ENCODE assay signal across 8 mouse cellular contexts in the genomic region with DNA sequence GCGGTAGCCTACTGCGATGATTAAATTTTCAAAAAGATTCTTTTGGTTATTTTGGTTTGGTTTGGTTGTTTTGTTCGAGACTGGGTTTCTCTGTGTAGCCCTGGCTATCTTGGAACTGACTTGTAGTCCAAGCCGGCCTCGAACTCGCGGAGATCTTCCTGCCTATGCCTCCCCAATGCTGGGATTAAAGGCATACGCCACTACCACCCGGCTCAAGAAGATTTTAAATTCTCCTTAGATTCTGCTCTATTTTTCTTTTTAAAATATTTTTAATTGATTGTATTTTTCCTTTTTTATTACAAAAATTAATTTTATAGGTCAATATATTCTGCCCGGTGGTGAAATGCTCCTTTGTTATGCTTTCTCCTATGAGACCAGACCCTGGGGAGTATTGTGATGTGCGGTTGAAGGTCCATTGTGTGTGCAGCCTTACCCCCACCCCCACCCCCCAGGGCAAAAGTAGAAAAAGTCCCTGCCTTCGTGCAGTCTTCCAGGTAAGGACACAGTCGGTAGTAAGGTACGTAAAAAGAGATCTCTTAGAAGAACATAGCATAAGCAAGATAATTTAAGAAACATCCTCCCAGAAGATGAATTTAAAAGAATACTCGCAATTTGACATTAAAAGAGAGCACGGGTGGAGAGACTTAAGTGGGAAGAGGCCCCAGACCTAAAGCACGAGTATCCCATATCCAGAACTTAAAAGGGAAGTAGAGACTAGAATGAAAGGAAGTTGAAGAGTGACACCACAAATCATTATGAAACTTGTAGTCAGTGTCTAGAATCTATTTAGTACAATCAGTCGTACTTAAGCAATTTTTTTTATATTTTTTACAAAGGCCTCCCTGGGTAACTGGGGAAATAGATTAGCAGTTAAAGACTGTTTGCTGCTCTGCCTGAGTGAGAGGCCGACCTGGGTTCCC. TPM values are rescaled to one million over a fixed set of nuclear protein-coding genes. Genes with fewer than 3 reads are reported as not detected.
DNase-seq lines count a peak whose midpoint lies in the region; ATAC-seq and TF ChIP-seq lines count a peak whose summit lies in the region.

No protein-coding gene starts in this region.

- peak overlapping the region; percentile 98 for H3K9ac ChIP-seq in embryonic facial prominence, embryonic 14.5 days (ENCODE audit: low read depth, low read length)
- H3K9ac ChIP-seq in limb, embryonic 11.5 days (ENCODE audit: low read length), result no peak overlapping the region
- peak overlapping the region; percentile 92; the same call in 1 of the 2 replicates for H3K9ac ChIP-seq in neural tube, embryonic 14.5 days (replicated peaks; ENCODE audit: low read depth, low read length)

- DNase-seq in lung, adult 2 months, result no peak
- no peak for DNase-seq in lung, postnatal 36 days
- DNase-seq in embryonic facial prominence, embryonic 14.5 days (ENCODE audit: low spot score), result no peak
- DNase-seq in limb, embryonic 11.5 days (ENCODE audit: low spot score), result no peak
- DNase-seq in cerebellum, adult 9-10 months, result no peak
- DNase-seq in thymus, postnatal 25 days, result no peak
- no peak for DNase-seq in testis, postnatal 10 days (ENCODE audit: low spot score)

- H3K4me2 ChIP-seq in embryonic facial prominence, embryonic 14.5 days (ENCODE audit: low read depth, low read length), result peak overlapping the region; percentile 69
- no peak overlapping the region; the same call in 1 of the 2 replicates for H3K4me2 ChIP-seq in limb, embryonic 11.5 days (ENCODE audit: low read depth, severe bottlenecking)
- peak overlapping the region; percentile 84; the same call in 1 of the 2 replicates for H3K4me2 ChIP-seq in neural tube, embryonic 14.5 days (ENCODE audit: low read depth, low read length)

- no peaks in the 10 kb centered on the region for H3K27me3 ChIP-seq in embryonic facial prominence, embryonic 14.5 days (replicated peaks; ENCODE audit: control insufficient read depth, insufficient read depth, low read length)
- H3K27me3 ChIP-seq in limb, embryonic 11.5 days (ENCODE audit: control insufficient read depth, insufficient read depth, low read length), result no peaks in the 10 kb centered on the region
- H3K27me3 ChIP-seq in neural tube, embryonic 14.5 days (ENCODE audit: control insufficient read depth, insufficient read depth, low read length), result no peaks in the 10 kb centered on the region

- 0 out of 2 replicates have a peak overlapping the region, but pooled peaks have one; percentile 88 for H3K27ac ChIP-seq in embryonic facial prominence, embryonic 14.5 days (replicated peaks; ENCODE audit: low read depth, low read length)
- no peak overlapping the region for H3K27ac ChIP-seq in limb, embryonic 11.5 days (replicated peaks; ENCODE audit: low read depth, low read length)
- H3K27ac ChIP-seq in neural tube, embryonic 14.5 days (ENCODE audit: low read depth, low read length), result peak overlapping the region; percentile 28; the same call in 1 of the 2 replicates

- ATAC-seq in embryonic facial prominence, embryonic 14.5 days (ENCODE audit: low read depth), result no peak; the same call in 1 of the 2 replicates
- ATAC-seq in limb, embryonic 11.5 days (ENCODE audit: insufficient number of reproducible peaks, low FRiP score, low TSS enrichment, low read depth), result peak; percentile 71
- no peak for ATAC-seq in neural tube, embryonic 14.5 days (ENCODE audit: low read depth)

- no peaks in the 10 kb centered on the region for H3K9me3 ChIP-seq in embryonic facial prominence, embryonic 14.5 days (ENCODE audit: control insufficient read depth, low read length)
- no peaks in the 10 kb centered on the region for H3K9me3 ChIP-seq in limb, embryonic 11.5 days (ENCODE audit: control insufficient read depth, low read length)
- no peaks in the 10 kb centered on the region for H3K9me3 ChIP-seq in neural tube, embryonic 14.5 days (ENCODE audit: control insufficient read depth, low read length)

- peak overlapping the region; percentile 85 for H3K4me3 ChIP-seq in lung, adult 2 months (replicated peaks; ENCODE audit: extremely low read depth, low read depth, low read length)
- H3K4me3 ChIP-seq in embryonic facial prominence, embryonic 14.5 days (ENCODE audit: low read depth, low read length), result peak overlapping the region; percentile 99
- H3K4me3 ChIP-seq in limb, embryonic 11.5 days (ENCODE audit: low read depth, low read length), result peak overlapping the region; percentile 97
- H3K4me3 ChIP-seq in neural tube, embryonic 14.5 days (ENCODE audit: low read depth, low read length), result peak overlapping the region; percentile 95

- no peak for TF ChIP-seq CTCF in lung, adult 2 months (IDR thresholded peaks at IDR 0.05; ENCODE audit: insufficient read depth, low read length)

- 49% methylated on average over 19 of the region's 19 CpGs for WGBS in lung, adult 2 months
- WGBS in embryonic facial prominence, embryonic 14.5 days, result 55% methylated on average over 19 of the region's 19 CpGs
- WGBS in limb, embryonic 11.5 days, result 56% methylated on average over 19 of the region's 19 CpGs
- 52% methylated on average over 19 of the region's 19 CpGs for WGBS in neural tube, embryonic 14.5 days

- no peak for TF ChIP-seq POLR2A in lung, adult 2 months (IDR thresholded peaks at IDR 0.05; ENCODE audit: borderline replicate concordance, extremely low read depth, low read depth, low read length)

- H3K4me1 ChIP-seq in lung, adult 2 months (ENCODE audit: control insufficient read depth, insufficient read depth, low read length), result peaks cover 21% of the 10 kb centered on the region; the same call in 1 of the 2 replicates
- peaks cover 15% of the 10 kb centered on the region for H3K4me1 ChIP-seq in embryonic facial prominence, embryonic 14.5 days (ENCODE audit: control insufficient read depth, insufficient read depth, low read length)
- peaks cover 11% of the 10 kb centered on the region for H3K4me1 ChIP-seq in limb, embryonic 11.5 days (ENCODE audit: control insufficient read depth, insufficient read depth, low read length)
- H3K4me1 ChIP-seq in neural tube, embryonic 14.5 days (ENCODE audit: control insufficient read depth, insufficient read depth, low read length), result peaks cover 14% of the 10 kb centered on the region

- no peaks in the 10 kb centered on the region for H3K36me3 ChIP-seq in embryonic facial prominence, embryonic 14.5 days (ENCODE audit: control insufficient read depth, insufficient read depth, low read length)
- H3K36me3 ChIP-seq in limb, embryonic 11.5 days (ENCODE audit: control insufficient read depth, insufficient read depth, low read length), result no peaks in the 10 kb centered on the region
- H3K36me3 ChIP-seq in neural tube, embryonic 14.5 days (ENCODE audit: control insufficient read depth, insufficient read depth, low read length), result no peaks in the 10 kb centered on the region

RNA-seq across cellular contexts. Expression of a gene that starts 0.6 kb away (rescaled TPM):
- 90.6 and 120 TPM in 2 replicates for polyA plus RNA-seq in lung, adult 2 months (2012; rRNA removed)
- 68.5 and 72.4 TPM in 2 replicates for polyA plus RNA-seq in embryonic facial prominence, embryonic 14.5 days (2014; fragmentation: Nextera tagmentation; extraction: Ambion mirVana)
- 55.6 and 56.2 TPM in 2 replicates for polyA plus RNA-seq in limb, embryonic 11.5 days (2014; fragmentation: Nextera tagmentation; extraction: Ambion mirVana)
- 28.6 and 42.7 TPM in 2 replicates for polyA plus RNA-seq in neural tube, embryonic 14.5 days (2014; fragmentation: Nextera tagmentation; extraction: Ambion mirVana)

RNA-seq across cellular contexts. Expression of a gene that starts 32.7 kb away (rescaled TPM):
- polyA plus RNA-seq in lung, adult 2 months (2012; rRNA removed), result 10.9 and 14.8 TPM in 2 replicates
- 27.4 and 30.2 TPM in 2 replicates for polyA plus RNA-seq in embryonic facial prominence, embryonic 14.5 days (2014; fragmentation: Nextera tagmentation; extraction: Ambion mirVana)
- polyA plus RNA-seq in limb, embryonic 11.5 days (2014; fragmentation: Nextera tagmentation; extraction: Ambion mirVana), result 29.6 and 34.5 TPM in 2 replicates
- polyA plus RNA-seq in neural tube, embryonic 14.5 days (2014; fragmentation: Nextera tagmentation; extraction: Ambion mirVana), result 171 and 176 TPM in 2 replicates
